Mouse (Mus musculus): Measurements from ENCODE around the gene Ephb1. TPM values are rescaled to one million over a fixed set of nuclear protein-coding genes. Genes with fewer than 3 reads are reported as not detected.

Gene Ephb1
- total RNA-seq, 2 experiments from 2014 or later = 0.87 to 1.3 TPM

GRCm38 (mm10) chr9:101911176-101911866 lies 443.2 kb downstream of the Ephb1 start:
- no peak for DNase-seq

GRCm38 (mm10) chr9:101909491-101909890 lies 445.0 kb downstream of the Ephb1 start:
- no peak for DNase-seq

- no peak for DNase-seq
These were observed 445.6 kb downstream of the Ephb1 start for GRCm38 (mm10) chr9:101908849-101909248.

- no peak for DNase-seq
These were observed 446.7 kb downstream of the Ephb1 start for GRCm38 (mm10) chr9:101907747-101908255.

- no peak for DNase-seq
These were observed 451.1 kb downstream of the Ephb1 start for GRCm38 (mm10) chr9:101903406-101903805.

GRCm38 (mm10) chr9:101897851-101898250 lies 456.6 kb downstream of the Ephb1 start:
- no peak for DNase-seq

- DNase-seq = no peak
These were observed 471.2 kb downstream of the Ephb1 start for GRCm38 (mm10) chr9:101883295-101883694.

GRCm38 (mm10) chr9:101877109-101877987 lies 477.1 kb downstream of the Ephb1 start:
- DNase-seq = no peak

- no peak for DNase-seq
These were observed 479.2 kb downstream of the Ephb1 start for GRCm38 (mm10) chr9:101875306-101875705.

Small RNA genes lying within 50 kb of the gene (microRNA-seq; reads per million reads assigned to microRNA genes)
- 0 reads per million in 2 experiments for gene Mir7243 (ENCODE audit: borderline replicate concordance in 2 of 2)

Other genes with a start within 250 kb of the Ephb1 start
- gene Ky, start 151.1 kb upstream of the Ephb1 start, total RNA-seq (2021) = 100 to 1,000 TPM in 1 of 2 experiments, 10 to 100 TPM in 1; 75.2 to 114 TPM